Mouse (Mus musculus): ENCODE measurements around the gene Tbc1d30. TPM values are rescaled to one million over a fixed set of nuclear protein-coding genes. Genes with fewer than 3 reads are reported as not detected.
A peak's percentile ranks its signal among the peaks of the same experiment; 100 is the strongest.

Gene Tbc1d30
- polyA plus RNA-seq, 1 experiment from 2014 or later = 3.3 TPM

GRCm38 (mm10) chr10:121314186-121314585 is 36.9 kb downstream of the Tbc1d30 start:
- no peak overlapping the region for H3K4me2 ChIP-seq (ENCODE audit: low read depth, low read length, severe bottlenecking)
- H3K27ac ChIP-seq (ENCODE audit: low read depth, low read length) = no peak overlapping the region
- WGBS = 22% methylated on average over 4 of the region's 4 CpGs
- no peak overlapping the region for H3K9ac ChIP-seq (ENCODE audit: low read length)
- peaks cover 12% of the 10 kb centered on the region; the same call in 1 of the 2 replicates for H3K4me1 ChIP-seq (replicated peaks; ENCODE audit: control insufficient read depth, insufficient read depth, low read length)
- DNase-seq (ENCODE audit: low spot score) = no peak
- H3K27me3 ChIP-seq (ENCODE audit: control insufficient read depth, insufficient read depth, low read length) = peaks cover 22% of the 10 kb centered on the region
- H3K9me3 ChIP-seq (ENCODE audit: control insufficient read depth, low read length) = no peaks in the 10 kb centered on the region
- no peak overlapping the region for H3K4me3 ChIP-seq (ENCODE audit: low read depth, low read length)
- no peaks in the 10 kb centered on the region for H3K36me3 ChIP-seq (ENCODE audit: control insufficient read depth, insufficient read depth, low read length)
- no peak for ATAC-seq (replicated peaks; ENCODE audit: low FRiP score)

GRCm38 (mm10) chr10:121313049-121313448 is 38.0 kb downstream of the Tbc1d30 start:
- DNase-seq (ENCODE audit: low spot score) (no peak), ATAC-seq (replicated peaks; ENCODE audit: low FRiP score) (no peak)
- no peaks in the 10 kb centered on the region for H3K9me3 ChIP-seq (ENCODE audit: control insufficient read depth, low read length)
- H3K36me3 ChIP-seq (ENCODE audit: control insufficient read depth, insufficient read depth, low read length) = no peaks in the 10 kb centered on the region
- H3K27ac ChIP-seq (ENCODE audit: low read depth, low read length) = no peak overlapping the region
- no peak overlapping the region for H3K4me2 ChIP-seq (ENCODE audit: low read depth, low read length, severe bottlenecking)
- H3K27me3 ChIP-seq (ENCODE audit: control insufficient read depth, insufficient read depth, low read length) = peaks cover 22% of the 10 kb centered on the region
- peaks cover 12% of the 10 kb centered on the region; the same call in 1 of the 2 replicates for H3K4me1 ChIP-seq (replicated peaks; ENCODE audit: control insufficient read depth, insufficient read depth, low read length)
- WGBS = 86% methylated on average over 3 of the region's 3 CpGs
- no peak overlapping the region for H3K9ac ChIP-seq (ENCODE audit: low read length)
- no peak overlapping the region for H3K4me3 ChIP-seq (ENCODE audit: low read depth, low read length)

- Histone ChIP-seq H3K9me3 (ENCODE audit: control insufficient read depth, low read length) (no peaks in the 10 kb centered on the region), H3K4me2 (ENCODE audit: low read depth, low read length, severe bottlenecking) (peak overlapping the region; percentile 99), H3K27ac (ENCODE audit: low read depth, low read length) (peak overlapping the region; percentile 43; the same call in 1 of the 2 replicates), H3K27me3 (ENCODE audit: control insufficient read depth, insufficient read depth, low read length) (peaks cover 22% of the 10 kb centered on the region), H3K36me3 (ENCODE audit: control insufficient read depth, insufficient read depth, low read length) (no peaks in the 10 kb centered on the region), H3K4me1 (replicated peaks; ENCODE audit: control insufficient read depth, insufficient read depth, low read length) (peaks cover 14% of the 10 kb centered on the region; the same call in 1 of the 2 replicates), H3K4me3 (ENCODE audit: low read depth, low read length) (peak overlapping the region; percentile 70), H3K9ac (ENCODE audit: low read length) (peak overlapping the region; percentile 69)
- WGBS = under 1% methylated on average over 77 of the region's 77 CpGs
- DNase-seq (ENCODE audit: low spot score) (peak; percentile 87), ATAC-seq (replicated peaks; ENCODE audit: low FRiP score) (peak; percentile 91)
These were observed 40.4 kb downstream of the Tbc1d30 start for GRCm38 (mm10) chr10:121310511-121311221.

GRCm38 (mm10) chr10:121309801-121310510 is 41.1 kb downstream of the Tbc1d30 start:
- H3K36me3 ChIP-seq (ENCODE audit: control insufficient read depth, insufficient read depth, low read length) = no peaks in the 10 kb centered on the region
- no peaks in the 10 kb centered on the region for H3K9me3 ChIP-seq (ENCODE audit: control insufficient read depth, low read length)
- H3K9ac ChIP-seq (ENCODE audit: low read length) = peak overlapping the region; percentile 69
- under 1% methylated on average over 32 of the region's 32 CpGs for WGBS
- peak overlapping the region; percentile 99 for H3K4me2 ChIP-seq (ENCODE audit: low read depth, low read length, severe bottlenecking)
- peak overlapping the region; percentile 70 for H3K4me3 ChIP-seq (ENCODE audit: low read depth, low read length)
- peaks cover 13% of the 10 kb centered on the region; the same call in 1 of the 2 replicates for H3K4me1 ChIP-seq (replicated peaks; ENCODE audit: control insufficient read depth, insufficient read depth, low read length)
- peak overlapping the region; percentile 43; the same call in 1 of the 2 replicates for H3K27ac ChIP-seq (ENCODE audit: low read depth, low read length)
- ATAC-seq (replicated peaks; ENCODE audit: low FRiP score) (peak; percentile 61), DNase-seq (ENCODE audit: low spot score) (peak; percentile 67)
- H3K27me3 ChIP-seq (ENCODE audit: control insufficient read depth, insufficient read depth, low read length) = peaks cover 22% of the 10 kb centered on the region

GRCm38 (mm10) chr10:121309123-121309655 is 41.9 kb downstream of the Tbc1d30 start:
- H3K4me3 ChIP-seq (ENCODE audit: low read depth, low read length) = peak overlapping the region; percentile 70
- no peak overlapping the region for H3K27ac ChIP-seq (ENCODE audit: low read depth, low read length)
- no peak for ATAC-seq (replicated peaks; ENCODE audit: low FRiP score)
- WGBS = 19% methylated on average over 11 of the region's 11 CpGs
- no peaks in the 10 kb centered on the region for H3K9me3 ChIP-seq (ENCODE audit: control insufficient read depth, low read length)
- H3K4me2 ChIP-seq (ENCODE audit: low read depth, low read length, severe bottlenecking) = peak overlapping the region; percentile 99
- H3K4me1 ChIP-seq (replicated peaks; ENCODE audit: control insufficient read depth, insufficient read depth, low read length) = peaks cover 12% of the 10 kb centered on the region; the same call in 1 of the 2 replicates
- DNase-seq (ENCODE audit: low spot score) = peak; percentile 59
- no peaks in the 10 kb centered on the region for H3K36me3 ChIP-seq (ENCODE audit: control insufficient read depth, insufficient read depth, low read length)
- H3K27me3 ChIP-seq (ENCODE audit: control insufficient read depth, insufficient read depth, low read length) = peaks cover 22% of the 10 kb centered on the region
- H3K9ac ChIP-seq (ENCODE audit: low read length) = no peak overlapping the region

- Histone ChIP-seq H3K9me3 (ENCODE audit: control insufficient read depth, low read length) (no peaks in the 10 kb centered on the region), H3K27ac (ENCODE audit: low read depth, low read length) (no peak overlapping the region), H3K27me3 (ENCODE audit: control insufficient read depth, insufficient read depth, low read length) (peaks cover 10% of the 10 kb centered on the region), H3K9ac (ENCODE audit: low read length) (no peak overlapping the region), H3K4me2 (ENCODE audit: low read depth, low read length, severe bottlenecking) (no peak overlapping the region), H3K36me3 (ENCODE audit: control insufficient read depth, insufficient read depth, low read length) (no peaks in the 10 kb centered on the region), H3K4me1 (replicated peaks; ENCODE audit: control insufficient read depth, insufficient read depth, low read length) (peaks cover 8% of the 10 kb centered on the region; the same call in 1 of the 2 replicates), H3K4me3 (ENCODE audit: low read depth, low read length) (no peak overlapping the region)
- peak; percentile 60 for ATAC-seq (replicated peaks; ENCODE audit: low FRiP score)
- peak; percentile 64 for DNase-seq (ENCODE audit: low spot score)
- WGBS = 30% methylated on average over 5 of the region's 5 CpGs
These were observed 45.6 kb downstream of the Tbc1d30 start for GRCm38 (mm10) chr10:121305441-121305840.

- H3K4me2 ChIP-seq (ENCODE audit: low read depth, low read length, severe bottlenecking) = no peak overlapping the region
- no peaks in the 10 kb centered on the region for H3K9me3 ChIP-seq (ENCODE audit: control insufficient read depth, low read length)
- no peak overlapping the region for H3K9ac ChIP-seq (ENCODE audit: low read length)
- DNase-seq (ENCODE audit: low spot score) (no peak), ATAC-seq (replicated peaks; ENCODE audit: low FRiP score) (no peak)
- H3K4me3 ChIP-seq (ENCODE audit: low read depth, low read length) = no peak overlapping the region
- 79% methylated on average over 3 of the region's 3 CpGs for WGBS
- no peaks in the 10 kb centered on the region for H3K27me3 ChIP-seq (ENCODE audit: control insufficient read depth, insufficient read depth, low read length)
- no peaks in the 10 kb centered on the region for H3K36me3 ChIP-seq (ENCODE audit: control insufficient read depth, insufficient read depth, low read length)
- no peak overlapping the region for H3K27ac ChIP-seq (ENCODE audit: low read depth, low read length)
- H3K4me1 ChIP-seq (replicated peaks; ENCODE audit: control insufficient read depth, insufficient read depth, low read length) = peaks cover 4% of the 10 kb centered on the region; the same call in 1 of the 2 replicates
These were observed 47.5 kb downstream of the Tbc1d30 start for GRCm38 (mm10) chr10:121303559-121303958.

- ATAC-seq (replicated peaks; ENCODE audit: low FRiP score) = no peak
These were observed 49.2 kb downstream of the Tbc1d30 start for GRCm38 (mm10) chr10:121301868-121302267.

More at GRCm38 (mm10) chr10:121301868-121302267, 49.2 kb downstream of the Tbc1d30 start:
- no peak for DNase-seq (ENCODE audit: low spot score)
- no peak overlapping the region for H3K27ac ChIP-seq (ENCODE audit: low read depth, low read length)
- no peak overlapping the region for H3K4me3 ChIP-seq (ENCODE audit: low read depth, low read length)
- WGBS = 82% methylated on average over 14 of the region's 14 CpGs
- peaks cover 4% of the 10 kb centered on the region for H3K4me1 ChIP-seq (replicated peaks; ENCODE audit: control insufficient read depth, insufficient read depth, low read length)
- H3K27me3 ChIP-seq (ENCODE audit: control insufficient read depth, insufficient read depth, low read length) = no peaks in the 10 kb centered on the region
- no peak overlapping the region for H3K9ac ChIP-seq (ENCODE audit: low read length)
- H3K36me3 ChIP-seq (ENCODE audit: control insufficient read depth, insufficient read depth, low read length) = no peaks in the 10 kb centered on the region
- no peak overlapping the region for H3K4me2 ChIP-seq (ENCODE audit: low read depth, low read length, severe bottlenecking)
- no peaks in the 10 kb centered on the region for H3K9me3 ChIP-seq (ENCODE audit: control insufficient read depth, low read length)
